Comparison of ENCODE assay signal across 8 mouse cellular contexts in the genomic region with DNA sequence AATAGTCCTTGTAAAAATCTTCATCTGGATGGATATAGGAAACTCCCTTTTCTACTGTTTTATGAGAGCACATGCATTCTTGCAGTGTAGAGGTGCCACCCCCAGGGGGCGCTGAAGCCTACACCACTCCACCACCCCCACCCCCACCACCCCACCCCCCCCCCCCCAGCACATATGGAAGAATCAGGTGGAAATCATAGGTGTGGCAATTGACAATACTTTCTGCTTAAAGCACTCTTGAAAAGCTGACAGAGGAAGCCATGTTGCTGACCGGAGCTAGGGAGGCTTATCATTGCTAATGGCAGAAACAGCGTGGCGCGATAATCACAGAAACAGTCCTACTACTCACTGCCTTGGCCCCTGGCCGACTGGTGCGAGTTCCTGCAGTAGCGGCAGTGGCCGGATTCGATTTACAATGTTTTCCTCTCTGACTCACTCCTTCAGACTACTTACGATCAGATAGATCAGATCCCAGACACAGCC.
DNase-seq lines count a peak whose midpoint lies in the region; ATAC-seq and TF ChIP-seq lines count a peak whose summit lies in the region.

No protein-coding gene starts in this region.

- 30% methylated on average over 11 of the region's 11 CpGs for WGBS in intestine, embryonic 14.5 days
- WGBS in liver, postnatal 0 days (ENCODE audit: insufficient replicate concordance), result 36% methylated on average over 11 of the region's 11 CpGs

- 0 out of 2 replicates have a peak overlapping the region, but pooled peaks have one; percentile 46 for H3K27ac ChIP-seq in layer of hippocampus, adult 2 months
- H3K27ac ChIP-seq in intestine, embryonic 14.5 days (ENCODE audit: low read depth), result no peak overlapping the region
- no peak overlapping the region for H3K27ac ChIP-seq in liver, postnatal 0 days (ENCODE audit: low read depth)

- H3K4me2 ChIP-seq in intestine, embryonic 14.5 days (ENCODE audit: low read length), result 0 out of 2 replicates have a peak overlapping the region, but pooled peaks have one; percentile 16
- H3K4me2 ChIP-seq in liver, postnatal 0 days (ENCODE audit: low read depth, low read length), result no peak overlapping the region

- TF ChIP-seq EP300 in liver, postnatal 0 days (IDR thresholded peaks at IDR 0.05; ENCODE audit: low read depth), result no peak

- no peaks in the 10 kb centered on the region for H3K27me3 ChIP-seq in intestine, embryonic 14.5 days (replicated peaks; ENCODE audit: control insufficient read depth, insufficient read depth, low read length)
- no peaks in the 10 kb centered on the region for H3K27me3 ChIP-seq in liver, postnatal 0 days (ENCODE audit: insufficient read depth, low read length)

- peak in 1 of 2 experiments; percentile 42 for DNase-seq in layer of hippocampus, adult 2 months (ENCODE audit: low spot score in 2 of 2)
- no peak for DNase-seq in layer of hippocampus, adult 8-10 months (ENCODE audit: low spot score in 2 of 2)
- DNase-seq in MN1 (ENCODE audit: low spot score), result peak; percentile 37
- peak; percentile 23 for DNase-seq in forelimb bud, embryonic 11.5 days (ENCODE audit: low read depth, low spot score)
- peak; percentile 59 for DNase-seq in intestine, embryonic 14.5 days (ENCODE audit: low spot score)
- peak; percentile 50 for DNase-seq in liver, postnatal 0 days
- no peak for DNase-seq in spleen, postnatal 36 days (ENCODE audit: low spot score in 2 of 2)
- no peak for DNase-seq in ovary, postnatal 14 days (ENCODE audit: low spot score)

- H3K36me3 ChIP-seq in intestine, embryonic 14.5 days (ENCODE audit: control insufficient read depth, insufficient read depth, low read length), result no peaks in the 10 kb centered on the region
- H3K36me3 ChIP-seq in liver, postnatal 0 days (replicated peaks; ENCODE audit: insufficient read depth, low read length), result no peaks in the 10 kb centered on the region

- no peak overlapping the region for H3K4me3 ChIP-seq in layer of hippocampus, adult 2 months
- no peak overlapping the region for H3K4me3 ChIP-seq in intestine, embryonic 14.5 days (ENCODE audit: low read depth, low read length)
- no peak overlapping the region for H3K4me3 ChIP-seq in liver, postnatal 0 days (ENCODE audit: low read depth, low read length)

- ATAC-seq in intestine, embryonic 14.5 days (replicated peaks; ENCODE audit: low FRiP score, low TSS enrichment, low read depth), result peak; percentile 40; the same call in 1 of the 2 replicates
- ATAC-seq in liver, postnatal 0 days, result no peak

- H3K9ac ChIP-seq in intestine, embryonic 14.5 days (ENCODE audit: low read length), result no peak overlapping the region
- no peak overlapping the region for H3K9ac ChIP-seq in liver, postnatal 0 days (replicated peaks)

- no peaks in the 10 kb centered on the region for H3K9me3 ChIP-seq in intestine, embryonic 14.5 days (ENCODE audit: control insufficient read depth, low read length)
- no peaks in the 10 kb centered on the region for H3K9me3 ChIP-seq in liver, postnatal 0 days (ENCODE audit: low read length)

- TF ChIP-seq CTCF in layer of hippocampus, adult 2 months (conservative IDR thresholded peaks at IDR 0.05), result peak; percentile 65
- TF ChIP-seq CTCF in liver, postnatal 0 days (IDR thresholded peaks at IDR 0.05; ENCODE audit: low read depth), result peak; percentile 37

- no peaks in the 10 kb centered on the region for H3K4me1 ChIP-seq in intestine, embryonic 14.5 days (replicated peaks; ENCODE audit: control insufficient read depth, insufficient read depth, low read length)
- H3K4me1 ChIP-seq in liver, postnatal 0 days (ENCODE audit: insufficient read depth), result peaks cover 3% of the 10 kb centered on the region

Comparison
In these comparisons a context has a peak if more than half of its experiments do, and no peak if none do; other contexts are left out.
1. DNase-seq: peak in MN1 (single experiment), forelimb bud, embryonic 11.5 days (single experiment), intestine, embryonic 14.5 days (single experiment) and liver, postnatal 0 days (single experiment); none in layer of hippocampus, adult 8-10 months (0 of 2), spleen, postnatal 36 days (0 of 2) and ovary, postnatal 14 days (single experiment).